Mouse (Mus musculus): ENCODE data around the gene Tmem218. TPM values are rescaled to one million over a fixed set of nuclear protein-coding genes. Genes with fewer than 3 reads are reported as not detected.

Tmem218 gene
- polyA plus RNA-seq, 1 experiment from 2014 or later: 11.4 TPM

Other genes with a start within 250 kb of the Tmem218 start
- gene Pknox2, start 60.8 kb upstream of the Tmem218 start, polyA plus RNA-seq (2015; fragmentation: Nextera tagmentation; extraction: Ambion mirVana): 9.6 and 11.2 TPM in 2 replicates
- gene Slc37a2, start 47.5 kb downstream of the Tmem218 start, polyA plus RNA-seq (2015; fragmentation: Nextera tagmentation; extraction: Ambion mirVana): 1.9 and 4.5 TPM in 2 replicates
- gene Ccdc15, start 140.2 kb downstream of the Tmem218 start, polyA plus RNA-seq (2015; fragmentation: Nextera tagmentation; extraction: Ambion mirVana): 7.1 and 8.0 TPM in 2 replicates
- gene Hepacam, start 159.1 kb downstream of the Tmem218 start, polyA plus RNA-seq (2015; fragmentation: Nextera tagmentation; extraction: Ambion mirVana): not detected in 2 replicates
- gene Robo4, start 193.7 kb downstream of the Tmem218 start, polyA plus RNA-seq (2015; fragmentation: Nextera tagmentation; extraction: Ambion mirVana): 15.8 and 19.6 TPM in 2 replicates
- 0.18 and 0.53 TPM in 2 replicates for gene Robo3, start 225.0 kb downstream of the Tmem218 start, polyA plus RNA-seq (2015; fragmentation: Nextera tagmentation; extraction: Ambion mirVana)